Mouse (Mus musculus) heart, postnatal 0 days (tissue): ENCODE results near the gene Eif2d. TPM values are rescaled to one million over a fixed set of nuclear protein-coding genes. Genes with fewer than 3 reads are reported as not detected.
A peak's percentile ranks its signal among the peaks of the same experiment; 100 is the strongest.

Experiments
- ATAC-seq: fragments of 200-750 bp; cut with Nextera tagmentation; 2 replicates; pipeline ENCODE4 v1.8.0; 2017; ENCODE audit warnings: low read depth, moderate number of reproducible peaks, moderate library complexity; ENCODE audit not compliant: insufficient read depth
- DNase-seq: peaks from one replicate; pipeline ENCODE4 v3.0.0-alpha.2; 2016; ENCODE audit warnings: low spot score
- H3K27ac ChIP-seq: fragments of 300-500 bp; sonication (generic); 2 replicates; pipeline ENCODE4 v1.5.1; 2014; ENCODE audit warnings: low read depth, mild to moderate bottlenecking
- H3K27me3 ChIP-seq: fragments of 300-500 bp; sonication (generic); 2 replicates; pipeline ENCODE4 v1.6.1; 2014; ENCODE audit warnings: low read length, mixed read lengths; ENCODE audit not compliant: control insufficient read depth, insufficient read depth
- H3K36me3 ChIP-seq: fragments of 300-500 bp; sonication (generic); replicated peaks from 2 replicates; pipeline ENCODE4 v1.6.1; 2014; ENCODE audit warnings: low read length, mixed read lengths; ENCODE audit not compliant: control insufficient read depth, insufficient read depth
- H3K4me1 ChIP-seq: fragments of 300-500 bp; sonication (generic); 2 replicates; pipeline ENCODE4 v1.6.1; 2014; ENCODE audit warnings: antibody characterized with exemption; ENCODE audit not compliant: control insufficient read depth, insufficient read depth
- H3K4me2 ChIP-seq: fragments of 300-500 bp; sonication (generic); 2 replicates; pipeline ENCODE4 v1.6.1; 2014; ENCODE audit warnings: low read depth, mild to moderate bottlenecking, low read length, moderate library complexity
- H3K4me3 ChIP-seq: fragments of 300-500 bp; sonication (generic); 2 replicates; pipeline ENCODE4 v1.5.1; 2014; ENCODE audit warnings: low read depth, low read length
- H3K9ac ChIP-seq: fragments of 300-500 bp; sonication (generic); replicated peaks from 2 replicates; pipeline ENCODE4 v1.6.1; 2014; ENCODE audit warnings: low read depth, low read length, mixed read lengths
- H3K9me3 ChIP-seq: fragments of 300-500 bp; sonication (generic); replicated peaks from 2 replicates; pipeline ENCODE4 v1.6.1; 2016; ENCODE audit warnings: low read length; ENCODE audit not compliant: control insufficient read depth
- CTCF ChIP-seq: IDR thresholded peaks from 2 replicates; pipeline ENCODE4 v1.5.1; 2016; ENCODE audit warnings: antibody characterized with exemption, control low read depth, low read depth
- EP300 ChIP-seq: IDR thresholded peaks from 2 replicates; pipeline ENCODE4 v1.6.1; 2016; ENCODE audit warnings: antibody characterized with exemption, low read depth
- WGBS: fragments of 180-500 bp; shearing (Covaris S2); extraction: QIAGEN DNeasy Blood & Tissue Kit; methylation state at CpG from one replicate; pipeline ENCODE4 v1.1.7; 2014; 5-methylcytosine and 5-hydroxymethylcytosine counted together
- polyA plus RNA-seq: library from polyadenylated mRNA; unstranded; fragments of >200 nt; fragmentation: Nextera tagmentation; extraction: Ambion mirVana; gene quantifications from 2 replicates; pipeline ENCODE4 v1.2.1, GENCODE M21; 2015
- total RNA-seq: library from RNA; depleted of rRNA; stranded (reverse); fragments of >200 nt; gene quantifications from 2 replicates; pipeline ENCODE4 v1.2.3, GENCODE M21; 2014; ENCODE audit warnings: low replicate concordance

The Eif2d gene
- total and polyA plus RNA-seq, 2 experiments from 2014 or later = 16.6 to 39.6 TPM

GRCm38 (mm10) chr1:131207531-131207930 lies 54.5 kb downstream of the Eif2d start:
- DNase-seq = peak; percentile 49
- Histone ChIP-seq H3K9me3 (no peaks in the 10 kb centered on the region), H3K27me3 (no peaks in the 10 kb centered on the region), H3K4me2 (no peak overlapping the region), H3K4me3 (no peak overlapping the region), H3K36me3 (no peaks in the 10 kb centered on the region), H3K4me1 (no peaks in the 10 kb centered on the region), H3K9ac (no peak overlapping the region), H3K27ac (no peak overlapping the region)
- TF ChIP-seq EP300 = no peak
- TF ChIP-seq CTCF = peak; percentile 80
- peak; percentile 59 for ATAC-seq
- WGBS = 2% methylated on average over 5 of the region's 5 CpGs

DNA sequence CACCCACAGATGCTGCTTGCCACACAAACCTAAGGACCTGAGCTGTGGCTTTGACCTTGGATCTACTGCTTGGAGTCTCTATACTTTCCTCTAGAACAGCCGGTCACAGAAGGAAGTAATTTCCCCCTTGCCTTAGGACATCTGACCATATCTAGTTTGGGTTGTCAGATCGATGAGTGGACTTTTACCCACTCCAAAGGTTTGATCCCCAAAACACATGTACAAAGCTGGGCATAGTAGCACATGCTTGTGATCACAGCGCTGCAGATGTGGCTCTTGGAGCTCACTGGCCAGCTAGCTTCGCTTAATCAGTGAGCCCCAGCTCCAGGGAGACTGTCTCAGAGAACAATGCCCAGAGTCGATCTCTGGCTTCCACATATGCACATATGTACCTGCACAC lies 55.1 kb downstream of the Eif2d start:
- no peaks in the 10 kb centered on the region for H3K9me3 ChIP-seq
- H3K4me2 ChIP-seq = no peak overlapping the region
- H3K27ac ChIP-seq = no peak overlapping the region
- H3K4me1 ChIP-seq = peaks cover 1% of the 10 kb centered on the region
- DNase-seq = no peak
- H3K36me3 ChIP-seq = no peaks in the 10 kb centered on the region
- no peak overlapping the region for H3K4me3 ChIP-seq
- no peak for ATAC-seq
- TF ChIP-seq CTCF = no peak
- TF ChIP-seq EP300 = no peak
- H3K9ac ChIP-seq = no peak overlapping the region
- H3K27me3 ChIP-seq = no peaks in the 10 kb centered on the region
- 84% methylated on average over 5 of the region's 5 CpGs for WGBS

DNA sequence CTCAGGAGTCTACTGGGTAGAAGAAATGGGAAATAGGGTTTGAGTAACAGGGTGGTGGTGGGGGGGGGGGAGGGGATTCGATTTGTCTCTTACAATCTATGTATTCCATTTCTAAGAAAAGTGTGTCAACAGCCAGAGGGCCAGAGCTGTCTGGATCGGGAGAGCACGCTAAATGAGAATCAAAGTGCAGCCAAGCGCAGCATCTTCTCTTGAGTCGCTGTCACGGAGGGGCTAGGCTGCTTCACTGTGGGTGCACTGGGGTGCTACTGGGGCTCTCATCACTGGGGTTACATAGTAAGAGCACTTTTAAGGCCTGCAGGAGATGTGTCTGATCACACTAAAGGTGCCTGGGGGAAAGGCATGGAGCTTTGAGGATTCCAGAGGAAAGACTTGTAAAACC lies 55.8 kb downstream of the Eif2d start:
- H3K36me3 ChIP-seq = no peaks in the 10 kb centered on the region
- no peaks in the 10 kb centered on the region for H3K9me3 ChIP-seq
- WGBS = 86% methylated on average over 6 of the region's 6 CpGs
- no peaks in the 10 kb centered on the region for H3K27me3 ChIP-seq
- H3K4me2 ChIP-seq = no peak overlapping the region
- H3K27ac ChIP-seq = no peak overlapping the region
- no peak overlapping the region for H3K9ac ChIP-seq
- DNase-seq (no peak), ATAC-seq (no peak)
- no peak for TF ChIP-seq EP300
- TF ChIP-seq CTCF = no peak
- no peak overlapping the region for H3K4me3 ChIP-seq
- peaks cover 5% of the 10 kb centered on the region for H3K4me1 ChIP-seq

- Histone ChIP-seq H3K9me3 (no peaks in the 10 kb centered on the region), H3K4me2 (no peak overlapping the region), H3K4me3 (no peak overlapping the region), H3K9ac (no peak overlapping the region), H3K27ac (no peak overlapping the region), H3K4me1 (peaks cover 5% of the 10 kb centered on the region), H3K27me3 (no peaks in the 10 kb centered on the region), H3K36me3 (no peaks in the 10 kb centered on the region)
- ATAC-seq (no peak), DNase-seq (no peak)
- TF ChIP-seq CTCF (no peak), EP300 (no peak)
- 69% methylated on average over 8 of the region's 8 CpGs for WGBS
Measured at GRCm38 (mm10) chr1:131209971-131210426, 57.0 kb downstream of the Eif2d start.

DNA sequence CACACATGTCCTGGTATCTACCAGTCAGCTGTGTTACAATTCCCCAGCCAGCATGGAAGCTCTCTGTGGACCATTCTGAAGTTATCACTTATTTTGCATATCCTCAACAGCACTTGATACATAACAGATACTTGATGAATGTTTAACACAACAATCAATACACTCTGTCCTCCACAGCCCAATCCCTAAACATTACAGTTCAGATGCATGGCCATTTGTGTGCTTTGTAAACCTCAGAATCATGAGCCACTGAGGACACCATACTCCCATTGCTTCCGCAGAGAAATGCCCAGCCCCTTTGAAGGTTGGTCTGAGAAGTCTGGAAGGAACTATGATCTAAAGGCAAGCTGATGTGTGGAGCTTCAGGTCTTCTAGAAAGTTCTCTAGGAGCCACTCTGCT lies 58.7 kb downstream of the Eif2d start:
- DNase-seq = no peak
- Histone ChIP-seq H3K4me3 (no peak overlapping the region), H3K9me3 (no peaks in the 10 kb centered on the region), H3K4me1 (peaks cover 5% of the 10 kb centered on the region), H3K27me3 (no peaks in the 10 kb centered on the region), H3K9ac (no peak overlapping the region), H3K4me2 (no peak overlapping the region), H3K36me3 (no peaks in the 10 kb centered on the region), H3K27ac (no peak overlapping the region)
- TF ChIP-seq CTCF = no peak
- ATAC-seq = no peak
- 91% methylated on average over 1 of the region's 1 CpGs for WGBS

DNA sequence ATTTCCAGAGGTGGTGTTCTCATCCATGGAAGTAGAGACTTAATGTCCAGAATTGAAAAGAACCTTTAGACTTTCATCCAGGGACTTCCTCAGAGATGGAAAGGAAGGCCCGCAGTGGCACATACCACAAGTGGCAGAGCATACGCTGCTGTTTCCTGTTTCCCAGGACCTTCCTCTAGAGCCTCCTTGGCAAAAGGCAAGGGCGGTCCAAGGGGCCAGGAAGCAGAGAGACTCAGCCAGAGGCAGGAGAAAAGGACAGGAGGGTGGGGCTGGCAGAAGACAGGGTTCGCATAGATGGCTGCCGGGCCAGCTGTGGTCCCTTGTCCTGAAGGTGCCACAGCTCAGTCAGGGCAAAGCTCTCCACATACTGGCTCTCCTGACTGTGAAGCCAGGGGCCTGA lies 60.0 kb downstream of the Eif2d start:
- Histone ChIP-seq H3K4me3 (no peak overlapping the region), H3K36me3 (no peaks in the 10 kb centered on the region), H3K4me2 (no peak overlapping the region), H3K27ac (no peak overlapping the region; the same call in 1 of the 2 replicates), H3K4me1 (peaks cover 5% of the 10 kb centered on the region), H3K9ac (0 out of 2 replicates have a peak overlapping the region, but pooled peaks have one; percentile 30), H3K27me3 (no peaks in the 10 kb centered on the region), H3K9me3 (no peaks in the 10 kb centered on the region)
- TF ChIP-seq CTCF (no peak), EP300 (no peak)
- no peak for DNase-seq
- 0 out of 2 replicates have a peak, but pooled peaks have one; percentile 15 for ATAC-seq
- WGBS = 46% methylated on average over 5 of the region's 5 CpGs
